Mouse (Mus musculus) megakaryocyte, embryonic 14.5 days (primary cell): Measurements from ENCODE around the gene Cfap206. TPM values are rescaled to one million over a fixed set of nuclear protein-coding genes. Genes with fewer than 3 reads are reported as not detected.

Experiments used
- H3K27me3 ChIP-seq: replicated peaks from 2 replicates; pipeline ENCODE3; 2012; ENCODE audit warnings: inconsistent platforms
- H3K36me3 ChIP-seq: replicated peaks from 2 replicates; pipeline ENCODE3; 2012; ENCODE audit warnings: low read length, inconsistent platforms, mixed read lengths
- H3K4me1 ChIP-seq: 2 replicates; pipeline ENCODE4 v1.6.1; 2012; ENCODE audit warnings: inconsistent platforms
- H3K4me3 ChIP-seq: replicated peaks from 2 replicates; pipeline ENCODE3; 2012; ENCODE audit warnings: moderate library complexity, mild to moderate bottlenecking, inconsistent platforms
- H3K9me3 ChIP-seq: 2 replicates; pipeline ENCODE4 v1.6.1; 2012; ENCODE audit warnings: inconsistent platforms
- FLI1 ChIP-seq: IDR thresholded peaks from 2 replicates; pipeline ENCODE4 v1.6.1; 2012; ENCODE audit warnings: low read length, inconsistent platforms, mixed read lengths
- GATA1 ChIP-seq: IDR thresholded peaks from 3 replicates; pipeline ENCODE4 v1.6.1; 2012; ENCODE audit warnings: mixed read lengths, low read length, inconsistent platforms, borderline replicate concordance
- polyA plus RNA-seq: library from polyadenylated mRNA; stranded (reverse); fragments of >175 nt; gene quantifications from 2 replicates; pipeline ENCODE4 v1.2.3, GENCODE M21; 2012; ENCODE audit warnings: low replicate concordance; ENCODE audit not compliant: insufficient read depth

The Cfap206 gene
- polyA plus RNA-seq, 1 experiment = not detected

- peaks cover 46% of the 10 kb centered on the region for H3K36me3 ChIP-seq
- H3K27me3 ChIP-seq = no peaks in the 10 kb centered on the region
Measured at GRCm38 (mm10) chr4:34680530-34680929, 49.5 kb downstream of the Cfap206 start.

GRCm38 (mm10) chr4:34673721-34674120 lies 56.3 kb downstream of the Cfap206 start:
- H3K4me3 ChIP-seq = no peak overlapping the region
- peaks cover 59% of the 10 kb centered on the region for H3K36me3 ChIP-seq
- no peaks in the 10 kb centered on the region for H3K27me3 ChIP-seq

More at GRCm38 (mm10) chr4:34680530-34680929, 49.5 kb downstream of the Cfap206 start:
- peaks cover 6% of the 10 kb centered on the region for H3K4me1 ChIP-seq
- H3K9me3 ChIP-seq = no peaks in the 10 kb centered on the region
- H3K4me3 ChIP-seq = no peak overlapping the region
- TF ChIP-seq FLI1 = no peak
- no peak for TF ChIP-seq GATA1

GRCm38 (mm10) chr4:34667923-34668322 lies 62.1 kb downstream of the Cfap206 start:
- Histone ChIP-seq H3K36me3 (peaks cover 76% of the 10 kb centered on the region), H3K4me1 (peaks cover 4% of the 10 kb centered on the region; the same call in 1 of the 2 replicates), H3K9me3 (no peaks in the 10 kb centered on the region), H3K27me3 (no peaks in the 10 kb centered on the region), H3K4me3 (no peak overlapping the region)
- no peak for TF ChIP-seq FLI1
- no peak for TF ChIP-seq GATA1

More at GRCm38 (mm10) chr4:34673721-34674120, 56.3 kb downstream of the Cfap206 start:
- Histone ChIP-seq H3K4me1 (no peaks in the 10 kb centered on the region), H3K9me3 (no peaks in the 10 kb centered on the region)
- no peak for TF ChIP-seq GATA1
- no peak for TF ChIP-seq FLI1

GRCm38 (mm10) chr4:34661927-34662326 lies 68.1 kb downstream of the Cfap206 start:
- TF ChIP-seq GATA1 = no peak
- TF ChIP-seq FLI1 = no peak
- Histone ChIP-seq H3K36me3 (peaks cover 98% of the 10 kb centered on the region), H3K9me3 (no peaks in the 10 kb centered on the region), H3K4me1 (no peaks in the 10 kb centered on the region), H3K4me3 (peak overlapping the region; percentile 7), H3K27me3 (no peaks in the 10 kb centered on the region)

- Histone ChIP-seq H3K9me3 (no peaks in the 10 kb centered on the region), H3K4me1 (no peaks in the 10 kb centered on the region), H3K27me3 (no peaks in the 10 kb centered on the region), H3K4me3 (peak overlapping the region; percentile 7), H3K36me3 (peaks cover 98% of the 10 kb centered on the region)
- TF ChIP-seq GATA1 = no peak
- TF ChIP-seq FLI1 = no peak
Measured at GRCm38 (mm10) chr4:34661514-34661913, 68.5 kb downstream of the Cfap206 start.

GRCm38 (mm10) chr4:34659012-34659411 lies 71.0 kb downstream of the Cfap206 start:
- no peaks in the 10 kb centered on the region for H3K27me3 ChIP-seq
- no peak overlapping the region for H3K4me3 ChIP-seq
- TF ChIP-seq FLI1 (no peak), GATA1 (no peak)
- H3K9me3 ChIP-seq = no peaks in the 10 kb centered on the region
- peaks cover 97% of the 10 kb centered on the region for H3K36me3 ChIP-seq
- H3K4me1 ChIP-seq = no peaks in the 10 kb centered on the region

- peaks cover 98% of the 10 kb centered on the region for H3K36me3 ChIP-seq
Measured at GRCm38 (mm10) chr4:34656101-34656500, 73.9 kb downstream of the Cfap206 start.

GRCm38 (mm10) chr4:34653179-34653578 lies 76.8 kb downstream of the Cfap206 start:
- no peaks in the 10 kb centered on the region for H3K4me1 ChIP-seq
- TF ChIP-seq GATA1 (no peak), FLI1 (no peak)
- H3K27me3 ChIP-seq = no peaks in the 10 kb centered on the region
- no peaks in the 10 kb centered on the region for H3K9me3 ChIP-seq
- peaks cover 92% of the 10 kb centered on the region for H3K36me3 ChIP-seq
- H3K4me3 ChIP-seq = no peak overlapping the region

More at GRCm38 (mm10) chr4:34656101-34656500, 73.9 kb downstream of the Cfap206 start:
- H3K4me1 ChIP-seq = no peaks in the 10 kb centered on the region
- no peaks in the 10 kb centered on the region for H3K27me3 ChIP-seq
- no peak overlapping the region for H3K4me3 ChIP-seq
- no peaks in the 10 kb centered on the region for H3K9me3 ChIP-seq
- no peak for TF ChIP-seq FLI1
- no peak for TF ChIP-seq GATA1

GRCm38 (mm10) chr4:34644779-34645178 lies 85.2 kb downstream of the Cfap206 start:
- Histone ChIP-seq H3K36me3 (peaks cover 88% of the 10 kb centered on the region), H3K4me3 (no peak overlapping the region), H3K27me3 (no peaks in the 10 kb centered on the region), H3K4me1 (no peaks in the 10 kb centered on the region), H3K9me3 (0 out of 2 replicates have a peak, but pooled peaks cover 5% of the 10 kb centered on the region)
- no peak for TF ChIP-seq FLI1
- no peak for TF ChIP-seq GATA1

- no peak overlapping the region for H3K4me3 ChIP-seq
- no peaks in the 10 kb centered on the region for H3K27me3 ChIP-seq
- H3K9me3 ChIP-seq = 0 out of 2 replicates have a peak, but pooled peaks cover 5% of the 10 kb centered on the region
- H3K4me1 ChIP-seq = no peaks in the 10 kb centered on the region
- peaks cover 84% of the 10 kb centered on the region for H3K36me3 ChIP-seq
- no peak for TF ChIP-seq GATA1
- TF ChIP-seq FLI1 = no peak
Measured at GRCm38 (mm10) chr4:34640731-34641130, 89.3 kb downstream of the Cfap206 start.
